Mouse (Mus musculus) liver, embryonic 14.5 days (tissue): ENCODE measurements at regions not wholly inside any gene's neighbourhood (a gene's known extent, or its start where the extent isn't known, plus 50 kb on each side); places are given as distances from the start of the nearest gene placed in this dataset.

ENCODE experiments used
- ATAC-seq: fragments of 200-750 bp; cut with Nextera tagmentation; 2 replicates; pipeline ENCODE4 v1.8.0; 2017; ENCODE audit warnings: moderate number of reproducible peaks, mild to moderate bottlenecking, moderate library complexity; ENCODE audit not compliant: insufficient read depth
- DNase-seq, 3 experiments: peaks; one replicate each; pipeline ENCODE4 v3.0.0-alpha.2; 2012 to 2013; ENCODE audit warnings: low read depth in 3 of 3, low spot score in 3 of 3
- H3K27ac ChIP-seq: fragments of 300-500 bp; sonication (generic); 2 replicates; pipeline ENCODE4 v1.5.1; 2014; ENCODE audit warnings: moderate library complexity, mild to moderate bottlenecking, control low read depth, inconsistent platforms
- H3K27me3 ChIP-seq: fragments of 300-500 bp; sonication (generic); 2 replicates; pipeline ENCODE4 v1.6.1; 2014; ENCODE audit warnings: mild to moderate bottlenecking, low read length, moderate library complexity; ENCODE audit not compliant: control insufficient read depth, insufficient read depth
- H3K36me3 ChIP-seq: fragments of 300-500 bp; sonication (generic); replicated peaks from 2 replicates; pipeline ENCODE4 v1.6.1; 2014; ENCODE audit warnings: low read depth; ENCODE audit not compliant: control insufficient read depth, insufficient read depth
- H3K4me1 ChIP-seq, 2 experiments: fragments of 200-500 bp in 1 of 2; fragments of 300-500 bp in 1 of 2; sonication (generic) in 1 of 2; replicated peaks; 2 replicates each; pipeline ENCODE4 v1.6.1; 2012 to 2014; ENCODE audit warnings: antibody characterized with exemption in 1 of 2, inconsistent platforms in 1 of 2, low read length in 1 of 2; ENCODE audit not compliant: control insufficient read depth in 2 of 2, insufficient read depth in 2 of 2
- H3K4me2 ChIP-seq: fragments of 300-500 bp; sonication (generic); 2 replicates; pipeline ENCODE4 v1.6.1; 2014; ENCODE audit warnings: low read depth, mild to moderate bottlenecking, control low read depth, moderate library complexity
- H3K4me3 ChIP-seq, 2 experiments: fragments of 200-500 bp in 1 of 2; fragments of 300-500 bp in 1 of 2; sonication (generic) in 1 of 2; 2 replicates each; pipeline ENCODE4 v1.5.1; 2012 to 2014; ENCODE audit warnings: low read depth in 2 of 2, low read length in 2 of 2, mild to moderate bottlenecking in 2 of 2, control low read depth in 1 of 2, inconsistent platforms in 1 of 2, moderate library complexity in 1 of 2; ENCODE audit not compliant: insufficient read depth in 1 of 2
- H3K9ac ChIP-seq: fragments of 300-500 bp; sonication (generic); replicated peaks from 2 replicates; pipeline ENCODE4 v1.6.1; 2014; ENCODE audit warnings: mild to moderate bottlenecking, control low read depth, moderate library complexity
- H3K9me3 ChIP-seq: fragments of 300-500 bp; sonication (generic); 2 replicates; pipeline ENCODE4 v1.6.1; 2016; ENCODE audit warnings: low read length, mixed read lengths; ENCODE audit not compliant: control insufficient read depth
- CTCF ChIP-seq: IDR thresholded peaks from 2 replicates; pipeline ENCODE4 v1.5.1; 2016; ENCODE audit warnings: antibody characterized with exemption, low read depth, control low read depth
- EP300 ChIP-seq: IDR thresholded peaks from 2 replicates; pipeline ENCODE4 v1.6.1; 2016; ENCODE audit warnings: antibody characterized with exemption, low read depth
- WGBS: fragments of 180-500 bp; shearing (Covaris S2); extraction: QIAGEN DNeasy Blood & Tissue Kit; methylation state at CpG from one replicate; pipeline ENCODE4 v1.1.7; 2014; ENCODE audit not compliant: insufficient replicate concordance; 5-methylcytosine and 5-hydroxymethylcytosine counted together

- Histone ChIP-seq H3K9ac (no peak overlapping the region), H3K4me3 (no peak overlapping the region), H3K27me3 (no peaks in the 10 kb centered on the region), H3K4me1 (peaks cover 0 to under 1% of the 10 kb centered on the region in 2 experiments; a peak in 2 of 4 replicates), H3K4me2 (no peak overlapping the region), H3K36me3 (no peaks in the 10 kb centered on the region), H3K9me3 (no peaks in the 10 kb centered on the region), H3K27ac (no peak overlapping the region)
- no peak for DNase-seq
- ATAC-seq, result no peak
- no peak for TF ChIP-seq EP300
- TF ChIP-seq CTCF, result no peak
- 73% methylated on average over 9 of the region's 9 CpGs for WGBS
Observed at GRCm38 (mm10) chr12:85527011-85527410, 53.3 kb downstream of the Fos start.

- no peak for DNase-seq
- no peak for ATAC-seq
- Histone ChIP-seq H3K4me3 (no peak overlapping the region), H3K4me1 (peaks cover 0 to 7% of the 10 kb centered on the region in 2 experiments; a peak in 3 of 4 replicates), H3K9me3 (no peaks in the 10 kb centered on the region), H3K27me3 (no peaks in the 10 kb centered on the region), H3K36me3 (no peaks in the 10 kb centered on the region), H3K9ac (no peak overlapping the region), H3K27ac (no peak overlapping the region), H3K4me2 (no peak overlapping the region)
- 73% methylated on average over 1 of the region's 1 CpGs for WGBS
- TF ChIP-seq CTCF, result peak; percentile 41; the same call in 1 of the 2 replicates
- no peak for TF ChIP-seq EP300
Observed at GRCm38 (mm10) chr12:85531638-85532037, 57.9 kb downstream of the Fos start.

- Histone ChIP-seq H3K27ac (no peak overlapping the region), H3K27me3 (no peaks in the 10 kb centered on the region), H3K9me3 (no peaks in the 10 kb centered on the region), H3K4me3 (no peak overlapping the region), H3K9ac (no peak overlapping the region), H3K36me3 (no peaks in the 10 kb centered on the region), H3K4me1 (peaks cover 0 to 7% of the 10 kb centered on the region in 2 experiments; a peak in 3 of 4 replicates), H3K4me2 (no peak overlapping the region)
- WGBS, result 69% methylated on average over 3 of the region's 3 CpGs
- no peak for TF ChIP-seq CTCF
- ATAC-seq, result no peak
- DNase-seq, result no peak
Observed at GRCm38 (mm10) chr12:85532221-85532612, 58.5 kb downstream of the Fos start.

GRCm38 (mm10) chr12:85532613-85533460, 59.1 kb downstream of the Fos start:
- Histone ChIP-seq H3K36me3 (no peaks in the 10 kb centered on the region), H3K4me2 (no peak overlapping the region), H3K9me3 (no peaks in the 10 kb centered on the region), H3K4me3 (no peak overlapping the region), H3K27me3 (no peaks in the 10 kb centered on the region), H3K9ac (no peak overlapping the region), H3K27ac (no peak overlapping the region), H3K4me1 (peaks cover 0 to 7% of the 10 kb centered on the region in 2 experiments; a peak in 3 of 4 replicates)
- TF ChIP-seq CTCF, result no peak
- 0 out of 2 replicates have a peak, but pooled peaks have one; percentile 4 for TF ChIP-seq EP300
- peak in 1 of 3 experiments; percentile 44 for DNase-seq
- 25% methylated on average over 14 of the region's 14 CpGs for WGBS
- ATAC-seq, result peak; percentile 31; the same call in 1 of the 2 replicates

GRCm38 (mm10) chr12:85533603-85534002, 59.9 kb downstream of the Fos start:
- Histone ChIP-seq H3K27ac (no peak overlapping the region), H3K27me3 (no peaks in the 10 kb centered on the region), H3K4me2 (no peak overlapping the region), H3K9me3 (no peaks in the 10 kb centered on the region), H3K36me3 (no peaks in the 10 kb centered on the region), H3K4me1 (peaks cover 0 to 7% of the 10 kb centered on the region in 2 experiments; a peak in 3 of 4 replicates), H3K9ac (no peak overlapping the region), H3K4me3 (no peak overlapping the region)
- ATAC-seq (no peak), DNase-seq (no peak)
- 51% methylated on average over 3 of the region's 3 CpGs for WGBS
- TF ChIP-seq CTCF (no peak), EP300 (no peak)
